Mouse (Mus musculus) kidney, embryonic 14.5 days (tissue): ENCODE results near the gene Phldb2. TPM values are rescaled to one million over a fixed set of nuclear protein-coding genes. Genes with fewer than 3 reads are reported as not detected.

Experiments
- ATAC-seq: fragments of 200-750 bp; cut with Nextera tagmentation; 2 replicates; pipeline ENCODE4 v1.8.0; 2017; ENCODE audit warnings: moderate number of reproducible peaks, mild to moderate bottlenecking, moderate TSS enrichment, moderate library complexity; ENCODE audit not compliant: low FRiP score, low TSS enrichment
- H3K27ac ChIP-seq: fragments of 300-500 bp; sonication (generic); 2 replicates; pipeline ENCODE4 v1.5.1; 2014; ENCODE audit warnings: low read depth, mild to moderate bottlenecking, low read length, moderate library complexity, mixed read lengths
- H3K27me3 ChIP-seq: fragments of 300-500 bp; sonication (generic); 2 replicates; pipeline ENCODE4 v1.6.1; 2014; ENCODE audit warnings: mild to moderate bottlenecking, low read length; ENCODE audit not compliant: control insufficient read depth, insufficient read depth
- H3K36me3 ChIP-seq: fragments of 300-500 bp; sonication (generic); 2 replicates; pipeline ENCODE4 v1.6.1; 2014; ENCODE audit warnings: low read length, mixed read lengths; ENCODE audit not compliant: control insufficient read depth, insufficient read depth
- H3K4me1 ChIP-seq: fragments of 300-500 bp; sonication (generic); 2 replicates; pipeline ENCODE4 v1.6.1; 2014; ENCODE audit warnings: low read length, mixed read lengths; ENCODE audit not compliant: control insufficient read depth, insufficient read depth
- H3K4me2 ChIP-seq: fragments of 300-500 bp; sonication (generic); replicated peaks from 2 replicates; pipeline ENCODE4 v1.6.1; 2014; ENCODE audit warnings: low read depth, mild to moderate bottlenecking, low read length
- H3K4me3 ChIP-seq: fragments of 300-500 bp; sonication (generic); 2 replicates; pipeline ENCODE4 v1.5.1; 2014; ENCODE audit warnings: mild to moderate bottlenecking, low read length
- H3K9ac ChIP-seq: fragments of 300-500 bp; sonication (generic); 2 replicates; pipeline ENCODE4 v1.6.1; 2014; ENCODE audit warnings: low read depth, mild to moderate bottlenecking, low read length, moderate library complexity
- H3K9me3 ChIP-seq: fragments of 300-500 bp; sonication (generic); 2 replicates; pipeline ENCODE4 v1.6.1; 2016; ENCODE audit warnings: low read length; ENCODE audit not compliant: control insufficient read depth
- WGBS: fragments of 180-500 bp; shearing (Covaris S2); extraction: QIAGEN DNeasy Blood & Tissue Kit; methylation state at CpG from one replicate; pipeline ENCODE4 v1.1.7; 2014; 5-methylcytosine and 5-hydroxymethylcytosine counted together
- polyA plus RNA-seq: library from polyadenylated mRNA; unstranded; fragments of >200 nt; fragmentation: Nextera tagmentation; extraction: Ambion mirVana; gene quantifications from 2 replicates; pipeline ENCODE4 v1.2.1, GENCODE M21; 2014

The Phldb2 gene
- polyA plus RNA-seq, 1 experiment from 2014 or later = 79.3 TPM

GRCm38 (mm10) chr16:45923731-45924424 lies 29.5 kb downstream of the Phldb2 start:
- no peak overlapping the region for H3K4me3 ChIP-seq
- WGBS = 19% methylated on average over 6 of the region's 6 CpGs
- peaks cover 39% of the 10 kb centered on the region for H3K4me1 ChIP-seq
- no peak overlapping the region for H3K9ac ChIP-seq
- no peaks in the 10 kb centered on the region for H3K27me3 ChIP-seq
- H3K27ac ChIP-seq = peak overlapping the region; percentile 48; the same call in 1 of the 2 replicates
- no peak overlapping the region for H3K4me2 ChIP-seq
- no peaks in the 10 kb centered on the region for H3K36me3 ChIP-seq
- ATAC-seq = peak; percentile 93
- no peaks in the 10 kb centered on the region for H3K9me3 ChIP-seq

- no peak overlapping the region for H3K4me2 ChIP-seq
- H3K27ac ChIP-seq = no peak overlapping the region; the same call in 1 of the 2 replicates
- no peak for ATAC-seq
- no peak overlapping the region for H3K9ac ChIP-seq
- WGBS = 52% methylated on average over 8 of the region's 8 CpGs
- H3K27me3 ChIP-seq = no peaks in the 10 kb centered on the region
- no peak overlapping the region for H3K4me3 ChIP-seq
- no peaks in the 10 kb centered on the region for H3K9me3 ChIP-seq
- no peaks in the 10 kb centered on the region for H3K36me3 ChIP-seq
- H3K4me1 ChIP-seq = peaks cover 33% of the 10 kb centered on the region
Observed at GRCm38 (mm10) chr16:45922546-45923229, 30.7 kb downstream of the Phldb2 start.

- 64% methylated on average over 8 of the region's 8 CpGs for WGBS
- Histone ChIP-seq H3K4me2 (no peak overlapping the region), H3K27me3 (no peaks in the 10 kb centered on the region), H3K9ac (no peak overlapping the region), H3K36me3 (no peaks in the 10 kb centered on the region), H3K27ac (no peak overlapping the region), H3K9me3 (no peaks in the 10 kb centered on the region), H3K4me3 (no peak overlapping the region), H3K4me1 (peaks cover 18% of the 10 kb centered on the region)
- no peak for ATAC-seq
Observed at GRCm38 (mm10) chr16:45919572-45919971, 33.8 kb downstream of the Phldb2 start.

GRCm38 (mm10) chr16:45903595-45903994 lies 49.8 kb downstream of the Phldb2 start:
- Histone ChIP-seq H3K27ac (no peak overlapping the region), H3K9me3 (no peaks in the 10 kb centered on the region), H3K27me3 (no peaks in the 10 kb centered on the region), H3K9ac (no peak overlapping the region), H3K36me3 (no peaks in the 10 kb centered on the region), H3K4me3 (no peak overlapping the region), H3K4me1 (no peaks in the 10 kb centered on the region), H3K4me2 (no peak overlapping the region)
- ATAC-seq = no peak
- 77% methylated on average over 8 of the region's 8 CpGs for WGBS

GRCm38 (mm10) chr16:45898459-45898858 lies 54.9 kb downstream of the Phldb2 start:
- H3K36me3 ChIP-seq = no peaks in the 10 kb centered on the region
- H3K9me3 ChIP-seq = no peaks in the 10 kb centered on the region
- ATAC-seq = no peak
- H3K9ac ChIP-seq = no peak overlapping the region
- H3K4me2 ChIP-seq = no peak overlapping the region
- peaks cover 6% of the 10 kb centered on the region; the same call in 1 of the 2 replicates for H3K4me1 ChIP-seq
- no peaks in the 10 kb centered on the region for H3K27me3 ChIP-seq
- H3K4me3 ChIP-seq = no peak overlapping the region
- WGBS = 91% methylated on average over 3 of the region's 3 CpGs
- H3K27ac ChIP-seq = no peak overlapping the region

- no peak for ATAC-seq
Observed at GRCm38 (mm10) chr16:45896587-45896986, 56.8 kb downstream of the Phldb2 start.

GRCm38 (mm10) chr16:45894998-45895397 lies 58.4 kb downstream of the Phldb2 start:
- no peaks in the 10 kb centered on the region for H3K9me3 ChIP-seq
- H3K36me3 ChIP-seq = no peaks in the 10 kb centered on the region
- H3K4me1 ChIP-seq = peaks cover 10% of the 10 kb centered on the region; the same call in 1 of the 2 replicates
- no peak overlapping the region for H3K4me2 ChIP-seq
- ATAC-seq = no peak
- no peaks in the 10 kb centered on the region for H3K27me3 ChIP-seq
- no peak overlapping the region for H3K4me3 ChIP-seq
- 87% methylated on average over 5 of the region's 5 CpGs for WGBS
- H3K9ac ChIP-seq = no peak overlapping the region
- no peak overlapping the region for H3K27ac ChIP-seq

More at GRCm38 (mm10) chr16:45896587-45896986, 56.8 kb downstream of the Phldb2 start:
- Histone ChIP-seq H3K27ac (no peak overlapping the region), H3K9ac (no peak overlapping the region), H3K4me2 (no peak overlapping the region), H3K4me3 (no peak overlapping the region), H3K36me3 (no peaks in the 10 kb centered on the region), H3K4me1 (peaks cover 10% of the 10 kb centered on the region; the same call in 1 of the 2 replicates), H3K9me3 (no peaks in the 10 kb centered on the region), H3K27me3 (no peaks in the 10 kb centered on the region)
- WGBS = 69% methylated on average over 2 of the region's 2 CpGs

- Histone ChIP-seq H3K4me3 (no peak overlapping the region), H3K4me1 (peaks cover 15% of the 10 kb centered on the region; the same call in 1 of the 2 replicates), H3K4me2 (no peak overlapping the region), H3K36me3 (no peaks in the 10 kb centered on the region), H3K9me3 (no peaks in the 10 kb centered on the region), H3K9ac (no peak overlapping the region), H3K27me3 (no peaks in the 10 kb centered on the region), H3K27ac (peak overlapping the region; percentile 37; the same call in 1 of the 2 replicates)
- 64% methylated on average over 2 of the region's 2 CpGs for WGBS
- peak; percentile 68; the same call in 1 of the 2 replicates for ATAC-seq
Observed at GRCm38 (mm10) chr16:45893796-45894195, 59.6 kb downstream of the Phldb2 start.

- no peak overlapping the region for H3K4me3 ChIP-seq
- H3K9ac ChIP-seq = no peak overlapping the region
- WGBS = 48% methylated on average over 1 of the region's 1 CpGs
- no peaks in the 10 kb centered on the region for H3K9me3 ChIP-seq
- no peak overlapping the region for H3K4me2 ChIP-seq
- ATAC-seq = peak; percentile 78
- peaks cover 15% of the 10 kb centered on the region; the same call in 1 of the 2 replicates for H3K4me1 ChIP-seq
- H3K36me3 ChIP-seq = no peaks in the 10 kb centered on the region
- no peaks in the 10 kb centered on the region for H3K27me3 ChIP-seq
- H3K27ac ChIP-seq = peak overlapping the region; percentile 47; the same call in 1 of the 2 replicates
Observed at GRCm38 (mm10) chr16:45892928-45893327, 60.5 kb downstream of the Phldb2 start.
